Mouse (Mus musculus) limb, embryonic 10.5 days (tissue): ENCODE measurements at regions not wholly inside any gene's neighbourhood (a gene's known extent, or its start where the extent isn't known, plus 50 kb on each side); places are given as distances from the start of the nearest gene placed in this dataset.

Experiments
- DNase-seq: peaks from one replicate; pipeline ENCODE4 v3.0.0-alpha.2; 2017; ENCODE audit warnings: low spot score
- H3K27ac ChIP-seq: fragments of 300-500 bp; sonication (generic); 2 replicates; pipeline ENCODE4 v1.5.1; 2016; ENCODE audit warnings: mild to moderate bottlenecking
- H3K27me3 ChIP-seq: fragments of 300-500 bp; sonication (generic); 2 replicates; pipeline ENCODE4 v1.6.1; 2016; ENCODE audit warnings: low read depth, mild to moderate bottlenecking; ENCODE audit not compliant: poor library complexity, severe bottlenecking
- H3K36me3 ChIP-seq: fragments of 300-500 bp; sonication (generic); 2 replicates; pipeline ENCODE4 v1.6.1; 2016; ENCODE audit warnings: mild to moderate bottlenecking, moderate library complexity
- H3K4me1 ChIP-seq: fragments of 300-500 bp; sonication (generic); 2 replicates; pipeline ENCODE4 v1.6.1; 2016
- H3K4me3 ChIP-seq: fragments of 300-500 bp; sonication (generic); 2 replicates; pipeline ENCODE4 v1.5.1; 2016; ENCODE audit warnings: mild to moderate bottlenecking, moderate library complexity
- H3K9me3 ChIP-seq: fragments of 300-500 bp; sonication (generic); replicated peaks from 2 replicates; pipeline ENCODE4 v1.6.1; 2016; ENCODE audit warnings: mild to moderate bottlenecking
- WGBS: fragments of 180-500 bp; shearing (Covaris S2); methylation state at CpG from one replicate; pipeline ENCODE4 v1.1.7; 2016; 5-methylcytosine and 5-hydroxymethylcytosine counted together

- DNase-seq: no peak
- H3K9me3 ChIP-seq: no peaks in the 10 kb centered on the region
- no peaks in the 10 kb centered on the region for H3K27me3 ChIP-seq
- no peak overlapping the region for H3K4me3 ChIP-seq
- H3K4me1 ChIP-seq: peaks cover 8% of the 10 kb centered on the region
- 84% methylated on average over 6 of the region's 6 CpGs for WGBS
- H3K27ac ChIP-seq: no peak overlapping the region
- H3K36me3 ChIP-seq: no peaks in the 10 kb centered on the region
These were observed 231.9 kb downstream of the Foxo1 start for GRCm38 (mm10) chr3:52500026-52500425.

- Histone ChIP-seq H3K9me3 (no peaks in the 10 kb centered on the region), H3K27ac (no peak overlapping the region), H3K4me3 (no peak overlapping the region), H3K36me3 (no peaks in the 10 kb centered on the region), H3K4me1 (peaks cover 8% of the 10 kb centered on the region), H3K27me3 (no peaks in the 10 kb centered on the region)
- no peak for DNase-seq
- 96% methylated on average over 1 of the region's 1 CpGs for WGBS
These were observed 231.4 kb downstream of the Foxo1 start for GRCm38 (mm10) chr3:52499581-52499980.

GRCm38 (mm10) chr3:52498506-52499228 lies 230.5 kb downstream of the Foxo1 start:
- 93% methylated on average over 15 of the region's 15 CpGs for WGBS
- Histone ChIP-seq H3K27ac (no peak overlapping the region), H3K27me3 (no peaks in the 10 kb centered on the region), H3K4me1 (peaks cover 8% of the 10 kb centered on the region), H3K4me3 (no peak overlapping the region), H3K9me3 (no peaks in the 10 kb centered on the region), H3K36me3 (no peaks in the 10 kb centered on the region)
- DNase-seq: no peak

GRCm38 (mm10) chr3:52496965-52497364 lies 228.8 kb downstream of the Foxo1 start:
- no peaks in the 10 kb centered on the region for H3K27me3 ChIP-seq
- no peaks in the 10 kb centered on the region for H3K36me3 ChIP-seq
- no peak for DNase-seq
- no peaks in the 10 kb centered on the region for H3K9me3 ChIP-seq
- 79% methylated on average over 4 of the region's 4 CpGs for WGBS
- peaks cover 2% of the 10 kb centered on the region for H3K4me1 ChIP-seq
- H3K27ac ChIP-seq: no peak overlapping the region
- no peak overlapping the region for H3K4me3 ChIP-seq

- no peak for DNase-seq
- no peaks in the 10 kb centered on the region for H3K9me3 ChIP-seq
- H3K36me3 ChIP-seq: no peaks in the 10 kb centered on the region
- no peak overlapping the region for H3K27ac ChIP-seq
- no peaks in the 10 kb centered on the region for H3K27me3 ChIP-seq
- no peak overlapping the region for H3K4me3 ChIP-seq
- no peaks in the 10 kb centered on the region for H3K4me1 ChIP-seq
These were observed 227.3 kb downstream of the Foxo1 start for GRCm38 (mm10) chr3:52495401-52495800.

- no peaks in the 10 kb centered on the region for H3K4me1 ChIP-seq
- WGBS: 90% methylated on average over 2 of the region's 2 CpGs
- H3K36me3 ChIP-seq: no peaks in the 10 kb centered on the region
- no peak overlapping the region for H3K4me3 ChIP-seq
- H3K9me3 ChIP-seq: no peaks in the 10 kb centered on the region
- no peak for DNase-seq
- H3K27ac ChIP-seq: no peak overlapping the region
- no peaks in the 10 kb centered on the region for H3K27me3 ChIP-seq
These were observed 226.8 kb downstream of the Foxo1 start for GRCm38 (mm10) chr3:52494924-52495323.

GRCm38 (mm10) chr3:52479186-52479585 lies 211.1 kb downstream of the Foxo1 start:
- Histone ChIP-seq H3K4me3 (no peak overlapping the region), H3K27me3 (no peaks in the 10 kb centered on the region), H3K36me3 (no peaks in the 10 kb centered on the region), H3K4me1 (no peaks in the 10 kb centered on the region), H3K9me3 (no peaks in the 10 kb centered on the region), H3K27ac (no peak overlapping the region)
- 88% methylated on average over 5 of the region's 5 CpGs for WGBS
- DNase-seq: no peak

- Histone ChIP-seq H3K4me3 (no peak overlapping the region), H3K4me1 (peaks cover 15% of the 10 kb centered on the region), H3K27me3 (no peaks in the 10 kb centered on the region), H3K27ac (no peak overlapping the region), H3K36me3 (no peaks in the 10 kb centered on the region), H3K9me3 (no peaks in the 10 kb centered on the region; the same call in 1 of the 2 replicates)
- no peak for DNase-seq
- WGBS: 82% methylated on average over 4 of the region's 4 CpGs
These were observed 201.8 kb downstream of the Foxo1 start for GRCm38 (mm10) chr3:52469900-52470299.

- 94% methylated on average over 5 of the region's 5 CpGs for WGBS
- H3K27me3 ChIP-seq: no peaks in the 10 kb centered on the region
- H3K4me1 ChIP-seq: peaks cover 15% of the 10 kb centered on the region
- no peaks in the 10 kb centered on the region; the same call in 1 of the 2 replicates for H3K9me3 ChIP-seq
- H3K4me3 ChIP-seq: no peak overlapping the region
- DNase-seq: no peak
- H3K36me3 ChIP-seq: no peaks in the 10 kb centered on the region
- no peak overlapping the region for H3K27ac ChIP-seq
These were observed 201.3 kb downstream of the Foxo1 start for GRCm38 (mm10) chr3:52469397-52469796.

GRCm38 (mm10) chr3:52468326-52468725 lies 200.2 kb downstream of the Foxo1 start:
- Histone ChIP-seq H3K27me3 (no peaks in the 10 kb centered on the region), H3K9me3 (no peaks in the 10 kb centered on the region; the same call in 1 of the 2 replicates), H3K27ac (no peak overlapping the region), H3K4me3 (no peak overlapping the region), H3K4me1 (peaks cover 20% of the 10 kb centered on the region), H3K36me3 (no peaks in the 10 kb centered on the region)
- peak; percentile 11 for DNase-seq
- 93% methylated on average over 8 of the region's 8 CpGs for WGBS

GRCm38 (mm10) chr3:52467876-52468275 lies 199.7 kb downstream of the Foxo1 start:
- DNase-seq: peak; percentile 16

GRCm38 (mm10) chr3:52466984-52467565 lies 198.9 kb downstream of the Foxo1 start:
- H3K27ac ChIP-seq: no peak overlapping the region
- peak; percentile 20 for DNase-seq
- no peaks in the 10 kb centered on the region for H3K27me3 ChIP-seq
- H3K9me3 ChIP-seq: no peaks in the 10 kb centered on the region; the same call in 1 of the 2 replicates
- peaks cover 20% of the 10 kb centered on the region for H3K4me1 ChIP-seq
- H3K36me3 ChIP-seq: no peaks in the 10 kb centered on the region
- no peak overlapping the region for H3K4me3 ChIP-seq
- 71% methylated on average over 11 of the region's 11 CpGs for WGBS

More at GRCm38 (mm10) chr3:52467876-52468275, 199.7 kb downstream of the Foxo1 start:
- WGBS: 86% methylated on average over 3 of the region's 3 CpGs
- Histone ChIP-seq H3K27me3 (no peaks in the 10 kb centered on the region), H3K4me1 (peaks cover 20% of the 10 kb centered on the region), H3K4me3 (no peak overlapping the region), H3K27ac (no peak overlapping the region), H3K36me3 (no peaks in the 10 kb centered on the region), H3K9me3 (no peaks in the 10 kb centered on the region; the same call in 1 of the 2 replicates)

GRCm38 (mm10) chr3:52466571-52466970 lies 198.4 kb downstream of the Foxo1 start:
- Histone ChIP-seq H3K9me3 (no peaks in the 10 kb centered on the region; the same call in 1 of the 2 replicates), H3K4me1 (peaks cover 20% of the 10 kb centered on the region), H3K27me3 (no peaks in the 10 kb centered on the region), H3K4me3 (no peak overlapping the region), H3K36me3 (no peaks in the 10 kb centered on the region), H3K27ac (no peak overlapping the region)
- WGBS: 85% methylated on average over 3 of the region's 3 CpGs
- peak; percentile 28 for DNase-seq
